Mouse (Mus musculus) ES-CJ7 (cell line): ENCODE measurements around the gene Hist1h2bc.

Experiments
- DNase-seq: peaks from one replicate; pipeline ENCODE4 v3.0.0; 2011; ENCODE audit warnings: low read depth, low spot score

Hist1h2bc gene

DNA sequence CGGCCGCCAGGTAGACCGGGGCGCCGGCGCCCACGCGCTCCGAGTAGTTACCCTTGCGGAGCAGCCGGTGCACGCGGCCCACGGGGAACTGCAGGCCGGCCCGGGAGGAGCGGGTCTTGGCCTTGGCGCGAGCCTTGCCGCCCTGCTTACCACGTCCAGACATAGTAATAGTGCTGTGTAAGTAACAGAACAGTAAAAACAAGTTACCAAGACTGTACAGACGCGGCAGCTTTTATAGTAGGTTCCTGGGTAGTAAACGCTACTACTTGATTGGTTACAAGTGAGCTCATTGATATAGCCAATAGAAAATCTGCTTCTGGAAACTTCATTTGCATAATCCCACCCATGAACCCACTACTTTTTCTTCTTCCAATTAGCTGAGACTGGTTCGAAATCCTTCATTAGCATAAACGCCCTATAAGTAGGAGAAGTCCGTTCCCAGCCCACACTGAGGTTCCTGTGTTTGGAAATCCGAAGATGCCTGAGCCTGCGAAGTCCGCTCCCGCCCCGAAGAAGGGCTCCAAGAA, at the start of gene Hist1h2bc, which contains the start of gene Hist1h2ac:
Gene Hist1h2bc, plus strand, starts transcription at position 445 of the 527 bp plus-strand sequence.
Gene Hist1h2ac, minus strand, starts transcription at position 194 of the 527 bp plus-strand sequence.
- peak; percentile 99 for DNase-seq

DNA sequence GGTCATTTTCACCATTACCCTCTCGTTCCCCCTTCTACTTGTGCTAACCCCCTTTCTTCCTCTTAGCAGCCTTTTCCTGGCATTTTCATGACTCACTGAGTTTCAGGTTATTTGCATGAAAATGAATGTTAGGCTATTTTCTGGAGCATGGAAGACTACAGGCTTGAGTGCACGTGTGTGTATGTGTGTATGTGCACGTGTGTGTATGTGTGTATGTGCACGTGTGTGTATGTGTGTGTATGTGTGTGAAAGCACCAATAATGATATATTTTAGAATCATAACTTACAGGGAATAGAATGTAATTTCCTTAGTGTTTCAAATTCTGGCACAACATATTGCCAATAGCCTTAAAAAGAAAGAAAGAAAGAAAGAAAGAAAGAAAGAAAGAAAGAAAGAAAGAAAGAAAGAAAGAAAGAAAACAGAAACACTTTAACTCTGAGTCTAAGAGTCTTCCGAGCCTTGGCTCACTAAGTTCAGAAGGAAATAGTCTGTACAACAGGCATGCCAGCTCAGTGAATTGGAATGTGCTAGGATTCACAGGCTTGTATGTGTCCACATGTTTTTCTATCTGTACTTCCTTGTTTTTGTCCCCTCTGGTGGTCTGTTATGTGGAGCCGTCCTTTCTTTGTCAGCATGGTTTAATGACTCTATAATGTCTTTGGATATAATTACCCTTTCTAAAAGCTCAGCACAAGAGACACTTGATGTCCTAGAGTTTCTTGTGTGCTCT, 24.2 kb upstream of the Hist1h2bc start:
- no peak for DNase-seq

DNA sequence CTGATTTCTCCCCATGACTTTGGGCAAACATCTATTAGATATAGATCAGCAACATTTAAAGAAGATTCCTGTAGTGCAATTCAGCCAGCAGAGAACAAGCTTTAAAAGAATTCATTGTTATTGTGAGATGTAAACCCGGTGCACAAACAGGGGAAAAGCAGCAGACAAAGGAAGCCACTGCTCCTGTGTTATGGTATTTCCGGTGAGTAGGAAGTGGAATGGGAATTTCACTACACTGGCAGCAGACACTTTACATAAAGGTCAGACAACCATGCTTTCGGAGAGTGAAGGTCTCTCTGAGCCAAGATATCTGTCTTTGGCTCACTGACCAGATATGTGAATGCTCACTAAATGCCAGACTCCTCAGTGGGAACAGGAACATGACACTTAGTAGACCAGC, 21.5 kb upstream of the Hist1h2bc start:
- peak; percentile 28 for DNase-seq

DNA sequence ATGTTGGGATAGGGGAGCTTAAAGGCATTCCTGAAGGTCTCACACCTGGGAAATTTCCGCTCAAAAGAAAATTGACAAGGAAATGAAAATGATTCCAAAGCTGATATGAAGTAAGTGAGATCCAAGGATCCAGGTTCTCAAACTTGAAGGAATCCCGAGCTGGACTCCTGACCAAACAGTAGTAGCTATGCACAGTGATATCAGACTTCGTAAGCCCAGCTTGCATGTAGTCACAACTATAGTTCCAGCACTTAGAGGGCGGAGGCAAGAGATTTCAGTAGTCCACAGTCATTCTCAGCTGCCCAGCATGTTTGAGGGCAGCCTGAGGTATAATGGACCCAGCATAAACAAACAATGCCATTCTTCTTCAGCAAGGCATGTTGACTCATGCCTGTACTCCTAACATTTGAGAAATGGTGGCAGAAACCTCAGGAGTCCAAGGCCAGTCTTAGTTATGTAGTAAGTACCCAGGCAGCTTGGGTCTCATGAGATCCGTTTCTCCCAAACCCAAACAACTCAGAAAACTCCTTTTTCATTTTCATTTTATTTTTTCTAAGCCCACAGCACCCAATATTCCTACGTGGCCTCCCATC, 1.9 kb upstream of the Hist1h2bc start:
- DNase-seq, result no peak

DNA sequence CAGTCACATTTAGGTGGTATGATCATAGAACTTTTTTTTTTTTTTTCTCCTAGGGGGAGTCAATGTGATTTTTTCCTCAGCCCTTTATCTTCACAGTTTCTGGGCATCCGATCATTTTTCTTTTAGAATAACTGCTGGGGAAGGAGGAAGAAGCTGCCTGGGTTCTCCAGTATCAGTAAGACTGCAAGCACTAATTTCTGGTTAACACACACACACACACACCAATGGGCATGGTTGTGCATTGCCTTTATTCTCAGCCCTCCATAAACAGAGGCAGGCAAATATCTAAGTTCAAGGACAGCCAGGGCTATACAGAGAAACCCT, 1.4 kb upstream of the Hist1h2bc start:
- DNase-seq, result no peak

DNA sequence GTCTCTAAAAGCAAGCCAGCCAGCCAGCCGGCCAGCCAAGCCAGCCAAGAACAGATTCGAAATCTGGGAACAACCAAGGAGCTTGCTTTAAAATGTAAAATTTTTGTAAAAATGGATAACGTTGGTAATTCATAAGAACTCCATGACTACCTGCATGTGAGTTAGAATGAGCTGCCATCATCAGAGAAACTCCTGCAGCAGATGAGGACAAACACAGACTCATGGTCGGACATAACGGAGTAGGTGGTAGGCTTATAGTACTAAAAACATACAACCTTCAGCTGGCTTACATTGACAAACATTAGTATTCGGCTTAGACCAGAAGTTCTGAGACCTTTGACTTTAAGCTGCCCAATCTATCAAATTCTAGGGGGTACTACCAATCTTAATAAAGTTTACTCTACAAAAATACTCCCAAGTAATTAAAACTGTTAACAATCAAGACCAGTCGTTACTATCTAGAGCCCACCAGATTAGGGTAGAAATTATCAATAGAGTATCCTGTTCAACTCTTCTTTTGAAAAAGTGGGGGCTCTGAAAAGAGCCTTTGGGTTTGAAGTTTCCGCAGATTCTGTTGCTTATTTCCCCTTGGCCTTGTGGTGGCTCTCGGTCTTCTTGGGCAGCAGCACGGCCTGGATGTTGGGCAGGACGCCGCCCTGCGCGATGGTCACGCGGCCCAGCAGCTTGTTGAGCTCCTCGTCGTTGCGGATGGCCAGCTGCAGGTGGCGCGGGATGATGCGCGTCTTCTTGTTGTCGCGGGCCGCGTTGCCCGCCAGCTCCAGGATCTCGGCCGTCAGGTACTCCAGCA, 848 bp upstream of the Hist1h2bc start:
- peak; percentile 36 for DNase-seq

DNA sequence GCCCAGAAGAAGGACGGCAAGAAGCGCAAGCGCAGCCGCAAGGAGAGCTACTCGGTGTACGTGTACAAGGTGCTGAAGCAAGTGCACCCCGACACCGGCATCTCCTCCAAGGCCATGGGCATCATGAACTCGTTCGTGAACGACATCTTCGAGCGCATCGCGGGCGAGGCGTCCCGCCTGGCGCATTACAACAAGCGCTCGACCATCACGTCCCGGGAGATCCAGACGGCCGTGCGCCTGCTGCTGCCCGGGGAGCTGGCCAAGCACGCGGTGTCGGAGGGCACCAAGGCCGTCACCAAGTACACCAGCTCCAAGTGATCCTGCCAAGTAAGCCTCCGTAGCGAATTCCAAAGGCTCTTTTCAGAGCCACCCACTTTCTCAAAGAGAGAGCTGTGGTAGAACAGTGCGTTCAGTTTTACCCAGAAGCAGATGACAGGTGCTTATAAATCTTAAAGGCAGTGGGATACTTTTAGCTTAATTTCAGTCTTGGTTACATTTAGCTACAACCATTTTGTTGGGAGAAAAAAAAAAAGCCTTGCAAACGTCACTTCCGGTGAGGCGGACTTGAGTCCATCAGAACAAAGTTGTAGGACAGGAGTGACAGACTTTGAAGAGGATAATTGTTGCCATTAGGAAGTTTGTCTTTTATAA, 421 bp downstream of the Hist1h2bc start:
- DNase-seq, result peak; percentile 88

DNA sequence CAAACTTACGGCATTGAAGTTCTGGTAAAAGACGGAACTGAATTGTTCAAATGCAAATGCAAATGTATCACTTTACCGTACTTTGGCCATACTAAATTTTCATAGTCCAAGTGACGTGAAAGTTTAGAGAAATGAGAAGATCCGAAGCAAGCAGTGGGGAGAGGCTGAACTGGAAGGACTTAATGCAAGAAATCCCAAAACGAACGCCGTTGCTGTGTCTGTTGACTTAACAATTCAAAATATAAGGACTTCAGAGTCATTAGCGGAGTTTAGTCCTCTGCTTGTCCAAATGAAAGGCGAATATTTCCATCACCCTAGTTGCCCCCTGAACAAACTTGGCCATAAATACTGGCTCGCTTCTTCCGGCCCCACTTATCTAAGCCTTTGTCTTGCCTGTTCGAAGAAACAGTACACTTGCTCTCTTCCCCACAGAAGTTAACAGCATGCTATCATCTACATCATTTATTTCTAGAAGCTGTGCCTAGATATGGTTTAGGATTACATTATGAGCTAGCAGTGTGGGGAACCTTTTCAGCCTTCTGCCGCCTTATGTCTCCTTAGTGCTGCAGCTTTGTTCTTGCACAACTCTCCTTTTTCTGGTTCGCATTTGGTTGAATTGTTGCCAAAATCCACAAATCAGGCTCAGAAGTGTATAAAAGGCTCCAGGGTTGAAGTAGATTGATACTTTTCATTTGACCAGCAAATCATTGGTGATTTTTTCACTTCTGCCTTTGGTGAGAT, 1.3 kb downstream of the Hist1h2bc start:
- peak; percentile 56 for DNase-seq

DNA sequence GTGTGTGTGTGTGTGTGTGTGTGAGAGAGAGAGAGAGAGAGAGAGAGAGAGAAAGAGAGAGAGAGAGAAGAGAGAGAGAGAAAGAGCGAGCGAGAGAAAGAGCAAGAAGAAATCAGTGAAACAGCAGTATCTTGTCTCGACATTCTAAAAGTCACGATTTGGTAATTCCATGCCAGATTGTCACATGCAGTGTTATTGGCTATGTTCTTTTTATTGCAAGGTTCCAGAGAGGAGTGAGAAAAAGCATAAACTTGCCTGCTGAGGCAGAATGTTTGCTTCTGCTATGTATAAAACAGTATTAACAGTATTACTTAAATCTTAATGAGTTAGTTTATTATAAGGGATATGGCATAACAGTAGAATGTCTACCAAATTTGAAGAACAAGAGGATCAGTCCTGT, 2.0 kb downstream of the Hist1h2bc start:
- no peak for DNase-seq

DNA sequence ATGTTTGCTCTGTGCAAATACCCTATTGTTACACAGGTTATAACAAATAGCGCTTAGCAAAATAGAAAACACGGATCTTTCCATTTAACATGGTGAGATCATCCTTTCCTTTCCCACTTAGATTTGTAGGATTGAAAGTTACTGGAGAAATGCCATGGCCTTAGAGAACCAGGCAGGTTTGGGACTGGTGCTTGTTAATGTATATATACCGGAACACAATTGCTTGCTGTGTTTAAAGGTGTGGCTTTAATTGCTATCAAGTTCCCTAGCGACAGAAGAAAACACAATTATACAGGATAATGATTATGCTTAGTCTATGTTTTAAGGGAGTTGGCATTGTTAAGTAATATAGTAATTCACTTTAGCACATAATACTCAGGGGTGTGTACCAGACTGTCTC, 3.2 kb downstream of the Hist1h2bc start:
- no peak for DNase-seq

DNA sequence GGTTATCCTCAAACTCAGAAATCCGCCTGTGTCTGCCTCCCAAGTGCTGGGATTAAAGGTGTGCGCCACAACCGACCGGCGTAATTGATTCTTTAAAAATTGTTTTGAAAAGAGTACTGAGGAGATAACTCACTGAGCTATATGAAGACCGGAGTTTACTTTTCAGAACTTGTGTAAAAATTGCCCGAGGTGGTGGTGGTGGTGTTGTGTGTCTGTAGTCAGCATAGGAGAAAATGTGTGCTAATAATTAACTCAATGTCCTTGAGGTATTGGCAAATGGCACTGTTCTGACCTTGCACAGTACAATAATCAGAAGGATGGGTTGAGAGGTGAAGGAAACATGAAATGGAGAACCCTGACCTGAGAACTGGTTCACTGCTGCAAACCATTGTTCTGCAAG, 3.9 kb downstream of the Hist1h2bc start:
- DNase-seq, result no peak

DNA sequence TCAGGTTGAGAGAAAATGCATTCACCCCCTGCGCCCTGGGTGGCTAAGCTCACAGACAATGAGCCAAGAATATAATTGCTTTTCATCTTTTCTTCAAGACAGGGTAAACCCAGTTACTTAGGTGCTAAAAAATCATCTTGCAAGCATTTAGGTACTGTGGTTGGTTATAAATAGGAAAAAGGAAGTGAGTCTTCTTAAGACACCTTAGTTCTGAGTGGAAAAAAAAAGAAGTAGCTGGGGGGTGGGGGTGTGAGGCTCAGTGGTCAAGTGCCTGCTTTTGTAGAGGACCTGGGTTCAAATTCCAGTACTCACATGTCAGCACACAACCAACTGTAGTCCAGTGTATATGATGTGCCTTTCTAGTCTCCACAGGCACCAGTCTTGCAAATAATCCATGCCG, 5.0 kb downstream of the Hist1h2bc start:
- no peak for DNase-seq

DNA sequence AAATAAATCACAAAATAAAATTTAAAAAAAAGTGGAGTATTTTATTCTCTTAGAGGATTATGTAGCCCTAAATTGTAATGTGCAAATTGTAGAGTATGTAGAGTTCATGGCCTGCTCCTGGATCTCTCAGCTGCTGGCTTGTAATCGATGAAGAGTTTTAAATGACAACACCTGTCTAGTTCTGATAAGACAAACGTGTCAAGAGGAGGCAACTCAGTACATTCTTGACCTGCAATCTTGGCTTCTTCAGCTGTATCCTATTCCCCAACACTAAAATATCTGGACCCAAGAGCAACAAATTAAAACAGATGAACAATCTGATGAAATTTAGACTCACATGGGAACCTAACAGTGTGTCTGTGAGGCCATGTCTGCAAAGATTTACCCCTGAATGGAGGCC, 5.5 kb downstream of the Hist1h2bc start:
- DNase-seq, result no peak

DNA sequence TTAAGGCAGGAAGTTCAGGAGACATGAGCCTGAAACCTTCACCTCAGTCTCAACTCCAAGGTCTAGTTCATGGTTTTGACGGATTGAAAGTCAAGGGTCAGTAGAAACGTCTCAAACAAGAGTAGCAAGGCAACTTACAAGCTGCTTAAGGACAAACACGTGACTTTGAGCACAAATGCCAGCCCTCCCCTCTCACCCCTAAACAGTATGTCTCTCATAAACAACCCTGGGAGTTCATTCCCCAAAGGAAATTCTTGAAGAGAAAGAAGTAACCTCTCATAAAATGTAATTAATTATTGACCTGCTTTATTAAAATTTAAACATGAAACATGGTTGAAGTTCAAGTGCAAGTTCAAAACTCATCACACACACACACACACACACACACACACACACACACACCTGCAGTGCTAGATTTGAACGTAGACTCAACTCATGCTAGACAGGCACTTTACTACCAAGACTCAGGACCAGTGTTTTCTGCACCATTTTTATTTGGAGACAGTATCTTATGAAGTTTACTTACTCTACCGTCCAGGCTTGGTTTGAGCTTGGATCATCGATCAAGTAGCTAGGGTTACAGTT, 9.9 kb downstream of the Hist1h2bc start:
- DNase-seq, result no peak

DNA sequence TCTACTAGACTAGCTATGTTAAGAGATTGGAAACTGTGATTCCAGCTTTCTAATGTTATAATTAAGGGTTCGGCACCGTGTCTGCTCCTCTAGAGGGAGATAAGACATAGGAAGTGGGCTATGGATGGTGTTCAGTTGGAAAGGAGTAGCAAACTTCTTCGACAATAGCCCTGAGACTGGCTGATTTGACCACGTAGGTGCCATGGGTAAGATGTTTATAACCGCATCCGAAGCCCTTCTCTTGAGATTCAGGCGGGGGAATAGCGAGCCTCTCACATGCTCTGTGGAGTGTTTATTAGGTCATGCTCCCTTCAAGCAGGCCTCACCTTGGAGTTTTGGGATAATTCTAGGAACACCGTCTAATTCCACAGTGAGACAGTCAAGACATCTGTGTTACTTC, 11.0 kb downstream of the Hist1h2bc start:
- DNase-seq, result no peak

DNA sequence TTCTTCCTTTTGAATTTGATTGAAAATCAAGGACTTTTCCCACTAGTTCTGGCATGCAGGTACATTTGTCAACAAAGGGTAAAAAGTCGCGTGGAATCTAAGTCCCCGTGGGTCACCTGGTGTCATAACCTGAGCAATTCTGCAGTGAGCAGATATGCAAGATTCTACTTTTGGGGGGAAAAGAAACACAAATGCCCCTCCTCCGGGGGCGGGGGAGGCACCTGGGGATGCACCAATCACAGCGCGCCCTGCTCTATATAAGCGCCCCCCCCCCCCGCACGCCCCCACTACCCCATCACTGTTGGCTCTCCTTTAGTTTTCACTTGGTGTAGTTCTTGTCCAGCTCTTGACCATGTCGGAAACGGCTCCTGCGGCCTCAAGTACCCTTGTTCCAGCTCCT, 11.5 kb downstream of the Hist1h2bc start, which contains the start of gene Hist1h1t:
Gene Hist1h1t, plus strand, starts transcription at position 301 of the 400 bp plus-strand sequence.
- DNase-seq, result no peak

DNA sequence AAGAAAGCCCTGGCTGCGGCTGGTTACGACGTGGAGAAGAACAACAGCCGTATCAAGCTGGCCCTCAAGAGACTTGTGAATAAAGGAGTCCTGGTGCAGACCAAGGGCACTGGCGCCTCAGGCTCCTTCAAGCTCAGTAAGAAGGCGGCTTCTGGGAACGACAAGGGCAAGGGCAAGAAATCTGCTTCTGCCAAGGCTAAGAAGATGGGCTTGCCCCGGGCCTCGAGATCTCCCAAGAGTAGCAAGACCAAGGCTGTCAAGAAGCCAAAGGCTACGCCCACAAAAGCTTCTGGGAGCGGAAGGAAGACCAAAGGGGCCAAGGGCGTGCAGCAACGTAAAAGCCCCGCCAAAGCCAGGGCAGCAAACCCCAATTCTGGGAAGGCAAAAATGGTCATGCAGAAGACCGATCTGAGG, 12.1 kb downstream of the Hist1h2bc start:
- DNase-seq, result peak; percentile 65

DNA sequence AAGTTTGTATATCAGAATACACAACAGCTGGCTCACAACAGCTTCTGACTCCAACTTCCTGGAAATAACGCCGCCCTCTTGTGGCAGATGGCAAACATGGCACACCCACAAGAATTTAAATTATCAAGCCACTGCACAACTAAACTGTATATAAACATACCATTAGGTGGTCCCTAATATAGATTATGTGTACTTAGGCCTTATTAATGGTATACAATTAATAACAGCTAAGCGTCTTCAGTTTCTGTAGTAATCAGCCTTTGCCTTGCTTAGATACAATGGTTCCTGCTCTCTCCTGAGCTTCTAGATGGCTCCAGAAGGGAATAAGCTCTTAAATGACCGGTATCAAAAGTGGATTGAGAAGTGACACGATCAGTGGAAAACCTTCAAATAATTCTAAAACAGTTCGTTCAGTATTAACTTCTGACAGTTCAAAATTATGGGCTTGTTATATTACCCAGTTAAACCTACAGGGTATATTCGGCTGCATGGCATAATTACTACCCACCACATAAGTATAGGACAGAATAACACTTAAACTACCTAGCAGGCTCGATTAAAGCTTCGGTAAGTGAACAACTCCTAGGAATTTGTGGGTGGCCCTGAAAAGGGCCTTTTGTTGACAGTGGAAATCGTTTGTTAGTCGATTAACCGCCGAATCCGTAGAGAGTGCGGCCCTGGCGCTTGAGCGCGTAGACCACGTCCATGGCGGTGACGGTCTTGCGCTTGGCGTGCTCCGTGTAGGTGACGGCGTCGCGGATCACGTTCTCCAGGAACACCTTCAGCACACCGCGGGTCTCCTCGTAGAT, 13.7 kb downstream of the Hist1h2bc start:
- DNase-seq, result peak; percentile 82

DNA sequence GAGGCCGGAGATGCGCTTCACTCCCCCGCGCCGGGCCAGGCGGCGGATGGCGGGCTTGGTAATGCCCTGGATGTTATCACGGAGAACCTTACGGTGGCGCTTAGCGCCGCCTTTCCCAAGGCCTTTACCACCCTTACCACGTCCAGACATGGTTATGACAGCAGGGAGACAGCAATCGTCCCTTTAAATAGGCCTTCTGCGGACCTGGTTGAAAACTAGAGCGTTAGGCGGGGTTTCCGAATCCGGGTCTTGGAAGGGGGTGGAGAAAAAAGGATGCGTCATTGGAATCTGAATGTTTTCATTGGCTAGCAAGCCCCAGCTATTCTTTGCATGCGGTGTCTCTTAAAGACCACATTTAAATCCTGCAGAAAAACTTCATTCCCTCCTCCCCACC, 14.3 kb downstream of the Hist1h2bc start, which contains the start of gene Hist1h4c:
Gene Hist1h4c, minus strand, starts transcription at position 155 of the 394 bp plus-strand sequence.
- peak; percentile 98 for DNase-seq

DNA sequence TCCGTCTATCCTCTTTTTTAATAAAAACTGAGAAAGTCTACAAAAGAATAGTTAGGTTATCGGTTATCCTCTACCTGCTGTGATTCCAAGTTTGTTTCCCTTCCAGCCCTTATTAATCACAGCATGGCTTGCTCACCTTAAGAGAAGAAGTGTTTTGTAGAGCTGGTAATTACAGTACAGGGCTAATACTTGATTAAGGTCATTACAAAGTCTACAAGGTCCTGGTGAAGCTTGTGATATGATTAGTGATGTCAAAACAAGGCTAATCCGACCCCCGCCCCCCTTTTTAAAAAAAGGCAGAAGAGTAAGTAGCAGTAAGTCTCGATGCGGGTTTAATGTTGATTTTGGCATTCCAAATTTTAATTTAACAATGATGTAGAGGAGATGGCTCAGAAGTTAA, 15.0 kb downstream of the Hist1h2bc start:
- no peak for DNase-seq
